Mouse (Mus musculus) hindbrain, embryonic 11.5 days (tissue): ENCODE measurements around the gene Oca2. TPM values are rescaled to one million over a fixed set of nuclear protein-coding genes. Genes with fewer than 3 reads are reported as not detected.

Source experiments
- ATAC-seq: fragments of 200-750 bp; cut with Nextera tagmentation; 2 replicates; pipeline ENCODE4 v1.8.0; 2017; ENCODE audit warnings: mild to moderate bottlenecking, moderate TSS enrichment, moderate library complexity; ENCODE audit not compliant: low FRiP score
- DNase-seq: peaks from one replicate; pipeline ENCODE4 v3.0.0-alpha.2; 2015; ENCODE audit warnings: low spot score
- H3K27ac ChIP-seq: fragments of 300-500 bp; sonication (generic); 2 replicates; pipeline ENCODE4 v1.5.1; 2014; ENCODE audit warnings: mild to moderate bottlenecking, low read depth, low read length
- H3K27me3 ChIP-seq: fragments of 300-500 bp; sonication (generic); 2 replicates; pipeline ENCODE4 v1.6.1; 2014; ENCODE audit warnings: mild to moderate bottlenecking, low read length, moderate library complexity, mixed read lengths; ENCODE audit not compliant: control insufficient read depth, insufficient read depth
- H3K36me3 ChIP-seq: fragments of 300-500 bp; sonication (generic); 2 replicates; pipeline ENCODE4 v1.6.1; 2014; ENCODE audit warnings: mild to moderate bottlenecking, low read length, moderate library complexity, mixed read lengths; ENCODE audit not compliant: control insufficient read depth, insufficient read depth
- H3K4me1 ChIP-seq: fragments of 300-500 bp; sonication (generic); replicated peaks from 2 replicates; pipeline ENCODE4 v1.6.1; 2014; ENCODE audit warnings: low read length, mixed read lengths; ENCODE audit not compliant: control insufficient read depth, insufficient read depth
- H3K4me2 ChIP-seq: fragments of 300-500 bp; sonication (generic); replicated peaks from 2 replicates; pipeline ENCODE4 v1.6.1; 2014; ENCODE audit warnings: mild to moderate bottlenecking, low read depth, low read length
- H3K4me3 ChIP-seq: fragments of 300-500 bp; sonication (generic); 2 replicates; pipeline ENCODE4 v1.5.1; 2014; ENCODE audit warnings: low read depth, low read length
- H3K9ac ChIP-seq: fragments of 300-500 bp; sonication (generic); 2 replicates; pipeline ENCODE4 v1.6.1; 2014; ENCODE audit warnings: low read depth, low read length
- H3K9me3 ChIP-seq: fragments of 300-500 bp; sonication (generic); 2 replicates; pipeline ENCODE4 v1.6.1; 2016; ENCODE audit warnings: low read length; ENCODE audit not compliant: control insufficient read depth
- WGBS: fragments of 180-500 bp; shearing (Covaris S2); extraction: QIAGEN DNeasy Blood & Tissue Kit; methylation state at CpG from one replicate; pipeline ENCODE4 v1.1.7; 2014; 5-methylcytosine and 5-hydroxymethylcytosine counted together
- polyA plus RNA-seq: library from polyadenylated mRNA; unstranded; fragments of >200 nt; fragmentation: Nextera tagmentation; extraction: Ambion mirVana; gene quantifications from 2 replicates; pipeline ENCODE4 v1.2.1, GENCODE M21; 2014

The Oca2 gene
- polyA plus RNA-seq, 1 experiment from 2014 or later: 0.56 TPM

DNA sequence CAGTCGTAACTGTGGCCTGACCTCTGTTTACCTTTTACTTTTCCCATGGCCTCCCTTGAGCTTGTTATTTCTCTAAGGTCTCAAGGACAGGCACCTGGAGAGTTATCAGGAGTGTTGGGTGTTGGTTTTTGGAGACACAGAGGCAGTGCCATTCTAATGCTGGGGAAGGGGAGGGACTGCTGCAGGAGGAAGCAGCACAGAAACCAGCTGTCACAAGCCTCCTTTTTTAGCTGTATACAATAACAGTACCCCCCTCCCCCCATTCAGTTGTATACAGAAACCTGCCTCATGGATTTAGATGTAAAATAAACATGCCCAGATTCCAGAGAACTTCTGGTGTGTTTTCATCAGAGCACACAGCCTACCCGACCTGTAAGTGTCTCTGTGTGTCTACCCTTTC, 295.3 kb downstream of the Oca2 start:
- WGBS: 84% methylated on average over 2 of the region's 2 CpGs
- DNase-seq: no peak

GRCm38 (mm10) chr7:56549226-56549625, 309.7 kb downstream of the Oca2 start:
- ATAC-seq (no peak), DNase-seq (no peak)
- Histone ChIP-seq H3K9ac (no peak overlapping the region), H3K4me3 (no peak overlapping the region), H3K4me2 (no peak overlapping the region), H3K4me1 (no peaks in the 10 kb centered on the region), H3K27ac (no peak overlapping the region), H3K36me3 (no peaks in the 10 kb centered on the region), H3K9me3 (no peaks in the 10 kb centered on the region), H3K27me3 (no peaks in the 10 kb centered on the region)
- WGBS: 79% methylated on average over 4 of the region's 4 CpGs

More for the DNA sequence above, 295.3 kb downstream of the Oca2 start:
- no peaks in the 10 kb centered on the region for H3K9me3 ChIP-seq
- H3K9ac ChIP-seq: no peak overlapping the region
- H3K4me3 ChIP-seq: no peak overlapping the region
- ATAC-seq: no peak
- no peak overlapping the region for H3K27ac ChIP-seq
- H3K4me1 ChIP-seq: no peaks in the 10 kb centered on the region
- H3K27me3 ChIP-seq: no peaks in the 10 kb centered on the region
- no peak overlapping the region for H3K4me2 ChIP-seq
- H3K36me3 ChIP-seq: no peaks in the 10 kb centered on the region

DNA sequence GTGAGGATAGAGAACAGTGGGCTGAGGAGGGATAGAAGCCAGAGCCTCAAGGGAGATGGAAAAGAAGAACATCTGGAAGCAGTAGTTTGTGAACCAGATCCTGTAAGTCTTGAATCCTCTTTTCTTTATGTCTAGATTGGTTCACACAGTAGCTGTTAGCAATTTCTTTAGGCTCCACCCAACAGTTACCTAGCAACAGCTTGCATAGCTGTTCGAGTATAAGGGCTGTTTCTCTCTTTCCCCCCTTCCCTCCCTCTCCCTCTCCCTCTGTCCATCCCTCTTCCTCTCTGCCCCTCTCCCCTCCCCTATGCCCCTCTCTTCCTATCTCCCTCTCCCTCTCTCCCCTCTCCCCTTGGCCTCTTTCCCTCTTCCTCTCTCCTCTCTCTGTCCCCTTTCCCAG, 312.2 kb downstream of the Oca2 start:
- no peaks in the 10 kb centered on the region for H3K36me3 ChIP-seq
- H3K27ac ChIP-seq: no peak overlapping the region
- no peak overlapping the region for H3K9ac ChIP-seq
- H3K4me1 ChIP-seq: no peaks in the 10 kb centered on the region
- no peaks in the 10 kb centered on the region for H3K9me3 ChIP-seq
- no peaks in the 10 kb centered on the region for H3K27me3 ChIP-seq
- no peak overlapping the region for H3K4me2 ChIP-seq
- WGBS: 17% methylated on average over 1 of the region's 1 CpGs
- ATAC-seq: no peak
- DNase-seq: no peak
- no peak overlapping the region for H3K4me3 ChIP-seq

Other genes with a start within 250 kb of the Oca2 start
- 11.1 and 11.4 TPM in 2 replicates for gene Nipa1, start 219.8 kb upstream of the Oca2 start, polyA plus RNA-seq
- 28.0 and 43.5 TPM in 2 replicates for gene Herc2, start 189.6 kb upstream of the Oca2 start, polyA plus RNA-seq